Mouse (Mus musculus): Measurements from ENCODE around the gene Fgb. TPM values are rescaled to one million over a fixed set of nuclear protein-coding genes. Genes with fewer than 3 reads are reported as not detected.

Gene Fgb
- polyA plus RNA-seq, 1 experiment from 2014 or later, result 0.31 TPM

DNA sequence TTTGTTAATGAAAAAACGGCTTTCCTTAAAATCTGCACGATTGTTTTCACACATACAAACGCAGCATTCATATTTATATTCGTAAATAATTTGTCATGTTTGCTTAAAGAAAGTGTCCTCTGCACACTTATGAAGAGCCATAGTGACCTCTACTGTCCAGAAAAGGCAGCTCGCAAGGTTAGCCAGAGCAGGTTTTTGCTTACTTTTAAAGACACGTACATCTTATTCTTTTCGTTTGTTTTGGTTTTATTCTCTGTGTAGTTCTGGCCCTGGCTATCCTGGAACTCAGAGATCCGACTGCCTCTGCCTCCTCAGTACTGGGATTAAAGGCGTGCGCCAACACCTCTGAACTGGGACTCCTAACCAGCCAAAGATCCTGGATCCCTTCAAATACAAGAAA lies 4.1 kb upstream of the Fgb start:
- H3K27ac ChIP-seq (ENCODE audit: low read length), result no peak overlapping the region
- no peaks in the 10 kb centered on the region for H3K27me3 ChIP-seq (replicated peaks; ENCODE audit: insufficient read depth, low read length)

DNA sequence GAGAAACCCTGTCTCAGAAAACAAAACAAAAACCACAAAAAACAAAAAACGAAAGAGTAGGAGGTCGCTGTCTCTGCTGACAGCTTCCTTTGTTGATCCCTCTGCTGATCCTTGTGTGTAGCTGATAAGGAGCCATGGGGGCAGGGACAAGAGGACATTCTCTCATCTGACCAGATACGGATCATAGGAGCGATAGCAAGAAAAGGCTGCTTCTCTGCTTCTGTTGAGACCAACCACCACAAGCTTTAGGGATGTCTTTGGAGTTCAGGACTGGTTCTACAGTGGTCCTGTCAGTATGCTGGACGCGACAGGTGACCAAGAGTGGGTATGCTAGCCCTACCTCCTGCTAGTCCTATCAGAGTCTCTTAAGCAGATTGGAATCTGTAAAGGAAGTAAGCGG lies 3.5 kb upstream of the Fgb start:
- peaks cover 7% of the 10 kb centered on the region; the same call in 1 of the 2 replicates for H3K4me1 ChIP-seq (ENCODE audit: insufficient read depth, low read depth, low read length)
- H3K27ac ChIP-seq (ENCODE audit: low read length), result no peak overlapping the region
- ATAC-seq (no peak), DNase-seq (ENCODE audit: low spot score) (no peak)
- 82% methylated on average over 7 of the region's 7 CpGs for WGBS
- no peaks in the 10 kb centered on the region for H3K27me3 ChIP-seq (replicated peaks; ENCODE audit: insufficient read depth, low read length)
- TF ChIP-seq EP300 (IDR thresholded peaks at IDR 0.05) (no peak), CTCF (IDR thresholded peaks at IDR 0.05) (no peak)
- H3K9ac ChIP-seq (replicated peaks; ENCODE audit: low read depth), result no peak overlapping the region
- no peak overlapping the region for H3K4me3 ChIP-seq (ENCODE audit: low read depth, low read length)
- no peak overlapping the region for H3K4me2 ChIP-seq (replicated peaks; ENCODE audit: low read depth, low read length)
- no peaks in the 10 kb centered on the region for H3K9me3 ChIP-seq (ENCODE audit: low read length)
- H3K36me3 ChIP-seq (ENCODE audit: insufficient read depth, low read length), result no peaks in the 10 kb centered on the region

More for the DNA sequence above, 4.1 kb upstream of the Fgb start:
- H3K9me3 ChIP-seq (ENCODE audit: low read length), result no peaks in the 10 kb centered on the region
- 26% methylated on average over 10 of the region's 10 CpGs for WGBS
- H3K4me1 ChIP-seq (ENCODE audit: insufficient read depth, low read depth, low read length), result peaks cover 7% of the 10 kb centered on the region; the same call in 1 of the 2 replicates
- no peak overlapping the region for H3K9ac ChIP-seq (replicated peaks; ENCODE audit: low read depth)
- peak; percentile 75 for TF ChIP-seq CTCF (IDR thresholded peaks at IDR 0.05)
- TF ChIP-seq EP300 (IDR thresholded peaks at IDR 0.05), result no peak
- DNase-seq (ENCODE audit: low spot score) (peak; percentile 71), ATAC-seq (no peak)
- H3K4me3 ChIP-seq (ENCODE audit: low read depth, low read length), result no peak overlapping the region
- peaks cover 4% of the 10 kb centered on the region; the same call in 1 of the 2 replicates for H3K36me3 ChIP-seq (ENCODE audit: insufficient read depth, low read length)
- no peak overlapping the region for H3K4me2 ChIP-seq (replicated peaks; ENCODE audit: low read depth, low read length)

DNA sequence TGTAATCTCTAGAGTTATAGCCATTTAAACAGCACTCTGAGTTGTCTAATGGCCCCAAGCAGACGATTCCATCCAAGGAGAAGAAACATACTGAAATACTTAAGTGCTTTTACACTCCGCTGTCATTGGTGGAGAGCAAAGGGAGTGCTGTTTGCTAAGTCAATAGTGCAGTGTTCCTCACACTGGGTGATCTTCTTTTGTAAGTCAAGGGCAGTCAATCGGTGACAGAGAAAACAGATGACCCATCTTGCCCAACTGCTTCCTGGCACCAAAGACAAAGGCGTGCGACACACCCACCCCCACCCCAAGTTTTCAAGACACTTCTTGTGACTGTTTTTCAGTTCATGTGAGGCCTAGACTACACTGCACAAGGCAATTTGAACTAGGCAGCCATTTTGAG lies 2.4 kb upstream of the Fgb start:
- H3K9ac ChIP-seq (replicated peaks; ENCODE audit: low read depth), result no peak overlapping the region
- H3K36me3 ChIP-seq (ENCODE audit: insufficient read depth, low read length), result no peaks in the 10 kb centered on the region
- DNase-seq (ENCODE audit: low spot score) (no peak), ATAC-seq (no peak)
- no peak overlapping the region for H3K27ac ChIP-seq (ENCODE audit: low read length)
- no peak for TF ChIP-seq CTCF (IDR thresholded peaks at IDR 0.05)
- no peak for TF ChIP-seq EP300 (IDR thresholded peaks at IDR 0.05)
- no peak overlapping the region for H3K4me2 ChIP-seq (replicated peaks; ENCODE audit: low read depth, low read length)
- peaks cover 7% of the 10 kb centered on the region; the same call in 1 of the 2 replicates for H3K4me1 ChIP-seq (ENCODE audit: insufficient read depth, low read depth, low read length)
- H3K4me3 ChIP-seq (ENCODE audit: low read depth, low read length), result no peak overlapping the region
- 69% methylated on average over 5 of the region's 5 CpGs for WGBS
- no peaks in the 10 kb centered on the region for H3K27me3 ChIP-seq (replicated peaks; ENCODE audit: insufficient read depth, low read length)
- H3K9me3 ChIP-seq (ENCODE audit: low read length), result no peaks in the 10 kb centered on the region

DNA sequence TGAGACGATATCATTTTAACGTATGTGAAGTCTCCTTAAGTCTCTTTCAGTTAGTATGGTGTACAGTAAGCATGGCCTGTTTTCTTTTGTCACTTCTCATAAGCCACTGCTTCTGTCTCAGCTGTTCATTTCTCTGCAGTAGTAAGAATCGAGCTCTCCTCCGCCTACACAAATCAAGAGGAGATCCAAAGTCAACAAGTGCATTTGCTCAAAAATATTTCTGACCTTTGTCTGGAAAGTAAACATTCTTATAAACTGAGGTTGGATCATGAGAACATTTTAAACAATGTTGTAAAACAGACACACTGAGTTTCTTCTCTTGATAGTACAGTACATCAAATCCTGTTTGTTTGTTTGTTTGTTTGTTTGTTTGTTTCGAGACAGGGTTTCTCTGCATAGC lies 998 bp upstream of the Fgb start:
- WGBS, result 55% methylated on average over 5 of the region's 5 CpGs
- no peak for ATAC-seq

DNA sequence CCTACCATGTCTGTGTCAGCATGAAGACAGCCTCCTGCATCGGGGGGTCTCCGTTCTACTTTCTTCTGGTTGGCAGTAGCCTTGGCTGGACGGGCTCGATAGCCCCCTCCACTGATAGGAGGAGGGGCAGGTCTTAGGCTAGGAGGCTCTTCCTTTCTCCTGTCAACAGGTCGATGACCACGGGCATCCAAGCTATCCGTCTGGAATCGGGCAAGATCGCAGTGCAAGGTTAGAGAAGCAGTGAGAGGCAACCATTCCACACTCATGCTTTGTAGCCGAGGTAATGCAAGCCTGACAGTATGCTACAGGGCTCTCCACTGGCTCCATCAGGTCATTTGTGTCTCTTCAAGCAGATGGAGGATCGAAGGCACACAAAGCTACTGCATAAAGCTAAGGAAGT lies 3.0 kb downstream of the Fgb start:
- H3K27ac ChIP-seq (ENCODE audit: low read length), result no peak overlapping the region
- DNase-seq (ENCODE audit: low spot score) (no peak), ATAC-seq (no peak)
- no peak overlapping the region for H3K4me2 ChIP-seq (replicated peaks; ENCODE audit: low read depth, low read length)
- H3K4me3 ChIP-seq (ENCODE audit: low read depth, low read length), result no peak overlapping the region
- H3K9me3 ChIP-seq (ENCODE audit: low read length), result no peaks in the 10 kb centered on the region
- WGBS, result 78% methylated on average over 11 of the region's 11 CpGs
- no peaks in the 10 kb centered on the region for H3K36me3 ChIP-seq (ENCODE audit: insufficient read depth, low read length)
- H3K9ac ChIP-seq (replicated peaks; ENCODE audit: low read depth), result no peak overlapping the region
- no peaks in the 10 kb centered on the region for H3K4me1 ChIP-seq (ENCODE audit: insufficient read depth, low read depth, low read length)
- TF ChIP-seq CTCF (IDR thresholded peaks at IDR 0.05) (no peak), EP300 (IDR thresholded peaks at IDR 0.05) (no peak)
- no peaks in the 10 kb centered on the region for H3K27me3 ChIP-seq (replicated peaks; ENCODE audit: insufficient read depth, low read length)

More for the DNA sequence above, 998 bp upstream of the Fgb start:
- no peak for TF ChIP-seq EP300 (IDR thresholded peaks at IDR 0.05)
- no peak for TF ChIP-seq CTCF (IDR thresholded peaks at IDR 0.05)
- Histone ChIP-seq H3K36me3 (ENCODE audit: insufficient read depth, low read length) (no peaks in the 10 kb centered on the region), H3K4me1 (ENCODE audit: insufficient read depth, low read depth, low read length) (no peaks in the 10 kb centered on the region), H3K27ac (ENCODE audit: low read length) (no peak overlapping the region), H3K4me2 (replicated peaks; ENCODE audit: low read depth, low read length) (no peak overlapping the region), H3K9me3 (ENCODE audit: low read length) (no peaks in the 10 kb centered on the region), H3K27me3 (replicated peaks; ENCODE audit: insufficient read depth, low read length) (no peaks in the 10 kb centered on the region), H3K4me3 (ENCODE audit: low read depth, low read length) (no peak overlapping the region), H3K9ac (replicated peaks; ENCODE audit: low read depth) (no peak overlapping the region)
- no peak for DNase-seq (ENCODE audit: low spot score)

DNA sequence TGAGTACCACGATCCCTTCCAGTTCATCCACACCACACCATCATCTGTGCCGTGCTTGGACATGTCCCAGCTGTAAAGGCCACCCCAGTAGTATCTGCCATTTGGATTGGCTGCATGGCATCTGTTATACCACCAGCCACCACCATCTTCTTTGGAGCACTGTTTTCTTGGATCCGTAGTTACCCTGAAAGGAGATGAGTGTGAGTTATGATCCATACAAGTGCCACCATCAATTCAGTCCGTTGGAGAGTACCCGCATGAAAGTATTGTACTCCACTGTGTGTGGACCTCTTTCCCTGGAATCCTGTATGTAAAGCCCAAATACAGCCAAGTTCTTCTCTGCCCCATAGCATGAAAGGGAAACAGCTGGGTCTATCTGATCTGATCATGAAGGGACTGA lies 7.2 kb downstream of the Fgb start:
- Histone ChIP-seq H3K36me3 (ENCODE audit: insufficient read depth, low read length) (no peaks in the 10 kb centered on the region), H3K9me3 (ENCODE audit: low read length) (no peaks in the 10 kb centered on the region), H3K27ac (ENCODE audit: low read length) (no peak overlapping the region), H3K9ac (replicated peaks; ENCODE audit: low read depth) (no peak overlapping the region), H3K4me1 (ENCODE audit: insufficient read depth, low read depth, low read length) (no peaks in the 10 kb centered on the region), H3K27me3 (replicated peaks; ENCODE audit: insufficient read depth, low read length) (no peaks in the 10 kb centered on the region), H3K4me3 (ENCODE audit: low read depth, low read length) (no peak overlapping the region), H3K4me2 (replicated peaks; ENCODE audit: low read depth, low read length) (no peak overlapping the region)
- WGBS, result 83% methylated on average over 5 of the region's 5 CpGs
- TF ChIP-seq EP300 (IDR thresholded peaks at IDR 0.05) (no peak), CTCF (IDR thresholded peaks at IDR 0.05) (no peak)
- no peak for DNase-seq (ENCODE audit: low spot score)
- ATAC-seq, result no peak

DNA sequence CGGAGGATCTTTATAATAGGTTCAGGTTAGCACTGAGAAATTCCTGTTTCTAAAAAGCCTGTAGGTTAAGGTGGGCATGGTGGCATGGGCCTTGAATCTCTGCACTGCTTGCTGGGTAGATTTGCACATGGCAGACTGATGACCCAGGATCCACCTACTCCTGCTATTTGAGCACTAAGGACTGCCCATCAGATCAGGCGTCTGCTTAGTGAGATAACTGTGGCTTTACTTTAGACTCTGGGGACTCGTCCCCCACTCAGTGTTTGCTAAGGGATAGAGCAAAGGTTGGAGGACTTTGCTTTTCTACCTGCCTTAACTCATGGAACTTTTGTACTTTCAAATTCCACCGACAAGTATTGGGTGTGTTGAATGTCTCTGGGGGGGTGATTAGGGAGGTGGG lies 10.0 kb downstream of the Fgb start:
- ATAC-seq, result no peak
- WGBS, result 54% methylated on average over 4 of the region's 4 CpGs

More for the DNA sequence above, 10.0 kb downstream of the Fgb start:
- no peak overlapping the region for H3K4me2 ChIP-seq (replicated peaks; ENCODE audit: low read depth, low read length)
- no peaks in the 10 kb centered on the region for H3K27me3 ChIP-seq (replicated peaks; ENCODE audit: insufficient read depth, low read length)
- no peak overlapping the region for H3K4me3 ChIP-seq (ENCODE audit: low read depth, low read length)
- no peaks in the 10 kb centered on the region for H3K4me1 ChIP-seq (ENCODE audit: insufficient read depth, low read depth, low read length)
- DNase-seq (ENCODE audit: low spot score), result no peak
- TF ChIP-seq EP300 (IDR thresholded peaks at IDR 0.05) (no peak), CTCF (IDR thresholded peaks at IDR 0.05) (no peak)
- H3K9me3 ChIP-seq (ENCODE audit: low read length), result no peaks in the 10 kb centered on the region
- H3K36me3 ChIP-seq (ENCODE audit: insufficient read depth, low read length), result no peaks in the 10 kb centered on the region
- H3K27ac ChIP-seq (ENCODE audit: low read length), result no peak overlapping the region
- no peak overlapping the region for H3K9ac ChIP-seq (replicated peaks; ENCODE audit: low read depth)

All from lung, postnatal 0 days (tissue).